ENCODE assay signal across 15 mouse cellular contexts in genomic region chr2:62459241-62460174, GRCm38 (mm10). TPM values are rescaled to one million over a fixed set of nuclear protein-coding genes. Genes with fewer than 3 reads are reported as not detected.
DNase-seq lines count a peak whose midpoint lies in the region; ATAC-seq and TF ChIP-seq lines count a peak whose summit lies in the region.
"Had no signal": no experiment of that assay in that cellular context is flagged by ENCODE, and none has a peak within 500 bp of the region (broad histone marks: within the 10 kb centered on the region; RNA-seq: fewer than 3 reads in every experiment).

No protein-coding gene starts in this region.

- TF ChIP-seq EP300 in CH12.LX (IDR thresholded peaks at IDR 0.05; ENCODE audit: low read length): peak; percentile 55; the same call in 1 of the 2 replicates

- TF ChIP-seq POLR2A in CH12.LX (IDR thresholded peaks at IDR 0.05; ENCODE audit: low read depth, low read length): peak; percentile 26

- in situ Hi-C loops in CH12.LX (cut with MboI; ENCODE audit: low pct_ligation_motif_present, low pct_unique_long_range_greater_than_20kb, low sequenced_read_pairs): loop anchor here (5.0 to 25.0 kb wide), 2 partner anchors 168 to 472 kb away; no protein-coding TSS in a partner anchor

- H3K4me1 ChIP-seq in embryonic facial prominence, embryonic 14.5 days (ENCODE audit: control insufficient read depth, insufficient read depth, low read length): no peaks in the 10 kb centered on the region
- no peaks in the 10 kb centered on the region for H3K4me1 ChIP-seq in embryonic facial prominence, embryonic 10.5 days
- no peaks in the 10 kb centered on the region for H3K4me1 ChIP-seq in intestine, embryonic 15.5 days (replicated peaks)
- H3K4me1 ChIP-seq in intestine, postnatal 0 days (replicated peaks; ENCODE audit: control insufficient read depth, insufficient read depth, low read length): no peaks in the 10 kb centered on the region
- peaks cover 20 to 38% of the 10 kb centered on the region in 2 experiments for H3K4me1 ChIP-seq in CH12.LX (ENCODE audit: control insufficient read depth in 1 of 2, insufficient read depth in 2 of 2)

- H3K4me2 ChIP-seq in embryonic facial prominence, embryonic 14.5 days (ENCODE audit: low read depth, low read length): no peak overlapping the region
- H3K4me2 ChIP-seq in intestine, embryonic 15.5 days (replicated peaks): no peak overlapping the region
- no peak overlapping the region for H3K4me2 ChIP-seq in intestine, postnatal 0 days (replicated peaks; ENCODE audit: low read depth)
- peak overlapping the region; percentile 87 for H3K4me2 ChIP-seq in CH12.LX (ENCODE audit: insufficient read depth, low read depth, poor library complexity, severe bottlenecking)
- H3K4me2 ChIP-seq: liver, embryonic 11.5 days had no signal

- 54% methylated on average over 18 of the region's 18 CpGs for WGBS in embryonic facial prominence, embryonic 14.5 days
- 74% methylated on average over 18 of the region's 18 CpGs for WGBS in embryonic facial prominence, embryonic 10.5 days
- 53% methylated on average over 18 of the region's 18 CpGs for WGBS in intestine, embryonic 15.5 days
- 54% methylated on average over 18 of the region's 18 CpGs for WGBS in intestine, postnatal 0 days

- no peak overlapping the region for H3K4me3 ChIP-seq in embryonic facial prominence, embryonic 14.5 days (ENCODE audit: low read depth, low read length)
- no peak overlapping the region for H3K4me3 ChIP-seq in embryonic facial prominence, embryonic 10.5 days
- H3K4me3 ChIP-seq in intestine, embryonic 15.5 days (replicated peaks): no peak overlapping the region
- H3K4me3 ChIP-seq in intestine, postnatal 0 days (ENCODE audit: low read depth, low read length): no peak overlapping the region
- peak overlapping the region; percentile 41 to 60 (median 44) for H3K4me3 ChIP-seq in CH12.LX (replicated peaks in 1 of 3; ENCODE audit: low read depth in 2 of 3, low read length in 2 of 3, poor library complexity in 1 of 3)
- H3K4me3 ChIP-seq: erythroblast, embryonic 14.5 days had no signal

- no peak overlapping the region for H3K27ac ChIP-seq in embryonic facial prominence, embryonic 14.5 days (replicated peaks; ENCODE audit: low read depth, low read length)
- no peak overlapping the region for H3K27ac ChIP-seq in embryonic facial prominence, embryonic 10.5 days (replicated peaks)
- 0 out of 2 replicates have a peak overlapping the region, but pooled peaks have one; percentile 22 for H3K27ac ChIP-seq in intestine, embryonic 15.5 days
- H3K27ac ChIP-seq in intestine, postnatal 0 days (ENCODE audit: low read depth, low read length): no peak overlapping the region
- H3K27ac ChIP-seq in CH12.LX (ENCODE audit: insufficient read depth, low read depth): peak overlapping the region; percentile 97

- no peaks in the 10 kb centered on the region for H3K36me3 ChIP-seq in embryonic facial prominence, embryonic 14.5 days (ENCODE audit: control insufficient read depth, insufficient read depth, low read length)
- H3K36me3 ChIP-seq in embryonic facial prominence, embryonic 10.5 days (replicated peaks): no peaks in the 10 kb centered on the region
- no peaks in the 10 kb centered on the region for H3K36me3 ChIP-seq in intestine, embryonic 15.5 days
- H3K36me3 ChIP-seq in intestine, postnatal 0 days (ENCODE audit: control insufficient read depth, insufficient read depth): no peaks in the 10 kb centered on the region
- peaks cover 0 to 6% of the 10 kb centered on the region in 2 experiments for H3K36me3 ChIP-seq in CH12.LX (replicated peaks in 1 of 2; ENCODE audit: control insufficient read depth in 1 of 2, insufficient read depth in 1 of 2, low read length in 1 of 2)

- no peak overlapping the region for H3K9ac ChIP-seq in embryonic facial prominence, embryonic 14.5 days (ENCODE audit: low read depth, low read length)
- H3K9ac ChIP-seq in intestine, embryonic 15.5 days: no peak overlapping the region
- H3K9ac ChIP-seq in intestine, postnatal 0 days (ENCODE audit: low read depth, low read length): no peak overlapping the region
- H3K9ac ChIP-seq in CH12.LX (ENCODE audit: insufficient read depth, low read depth): peak overlapping the region; percentile 92

- ATAC-seq in embryonic facial prominence, embryonic 14.5 days (ENCODE audit: low read depth): no peak
- ATAC-seq in intestine, embryonic 15.5 days: no peak
- no peak for ATAC-seq in intestine, postnatal 0 days
- peak; percentile 9 for ATAC-seq in inflammation-experienced regulatory T-cells, adult 6 months
- ATAC-seq: lung, postnatal 0 days had no signal

- TF ChIP-seq RAD21 in CH12.LX (IDR thresholded peaks at IDR 0.05; ENCODE audit: low read depth, low read length): no peak

- H3K27me3 ChIP-seq in embryonic facial prominence, embryonic 14.5 days (replicated peaks; ENCODE audit: control insufficient read depth, insufficient read depth, low read length): no peaks in the 10 kb centered on the region
- H3K27me3 ChIP-seq in embryonic facial prominence, embryonic 10.5 days (replicated peaks; ENCODE audit: low read depth, poor library complexity, severe bottlenecking): no peaks in the 10 kb centered on the region
- H3K27me3 ChIP-seq in intestine, embryonic 15.5 days (replicated peaks): no peaks in the 10 kb centered on the region
- no peaks in the 10 kb centered on the region for H3K27me3 ChIP-seq in intestine, postnatal 0 days (replicated peaks; ENCODE audit: control insufficient read depth, insufficient read depth, low read length)
- no peaks in the 10 kb centered on the region for H3K27me3 ChIP-seq in CH12.LX (replicated peaks)

- no peaks in the 10 kb centered on the region for H3K79me2 ChIP-seq in CH12.LX (replicated peaks; ENCODE audit: control insufficient read depth, extremely low read depth, insufficient read depth, poor library complexity, severe bottlenecking)

- TF ChIP-seq CTCF in intestine, postnatal 0 days (IDR thresholded peaks at IDR 0.05; ENCODE audit: low read depth): no peak
- no peak for TF ChIP-seq CTCF in CH12.LX (conservative IDR thresholded peaks at IDR 0.05 in 1 of 2, IDR thresholded peaks at IDR 0.05 in 1 of 2; ENCODE audit: low read depth in 2 of 2, low read length in 2 of 2)

- no peaks in the 10 kb centered on the region for H3K9me3 ChIP-seq in embryonic facial prominence, embryonic 14.5 days (ENCODE audit: control insufficient read depth, low read length)
- no peaks in the 10 kb centered on the region for H3K9me3 ChIP-seq in embryonic facial prominence, embryonic 10.5 days
- no peaks in the 10 kb centered on the region for H3K9me3 ChIP-seq in intestine, embryonic 15.5 days
- no peaks in the 10 kb centered on the region for H3K9me3 ChIP-seq in intestine, postnatal 0 days (ENCODE audit: control insufficient read depth)
- peaks cover 8% of the 10 kb centered on the region for H3K9me3 ChIP-seq in CH12.LX (replicated peaks; ENCODE audit: low read length)

- DNase-seq in embryonic facial prominence, embryonic 14.5 days (ENCODE audit: low spot score): peak; percentile 45
- no peak for DNase-seq in embryonic facial prominence, embryonic 10.5 days (ENCODE audit: low spot score)
- peak; percentile 77 for DNase-seq in CH12.LX (ENCODE audit: extremely low read depth)
- DNase-seq in embryo, embryonic 10 days (ENCODE audit: low spot score): no peak
- DNase-seq in adrenal gland, postnatal 36 days: no peak
- DNase-seq: midbrain, embryonic 14.5 days had no signal

- dilution Hi-C loops in CH12.LX (cut with MboI; ENCODE audit: extremely low pct_ligation_motif_present, extremely low pct_unique_long_range_greater_than_20kb, low sequenced_read_pairs): no loop called here

TF ChIP-seq in CH12.LX, 34 proteins besides CTCF, POLR2A, EP300 and RAD21 (continues in another document):
- TF ChIP-seq E2F4 (IDR thresholded peaks at IDR 0.05; ENCODE audit: insufficient replicate concordance, low read depth, low read length): no peak
- TF ChIP-seq PAX5 (IDR thresholded peaks at IDR 0.05; ENCODE audit: low read length): no peak
- TF ChIP-seq CHD1 (IDR thresholded peaks at IDR 0.05; ENCODE audit: low read depth, low read length): peak; percentile 88; the same call in 1 of the 2 replicates
- no peak for TF ChIP-seq MAZ (IDR thresholded peaks at IDR 0.05; ENCODE audit: low read depth, low read length)
- TF ChIP-seq MXI1 (IDR thresholded peaks at IDR 0.05; ENCODE audit: low read depth, low read length): 0 out of 2 replicates have a peak, but pooled peaks have one; percentile 32
- TF ChIP-seq CHD2 (IDR thresholded peaks at IDR 0.05; ENCODE audit: low read length): peak; percentile 25; the same call in 1 of the 2 replicates
- peak; percentile 51 for TF ChIP-seq MAX (IDR thresholded peaks at IDR 0.05; ENCODE audit: low read length)
- TF ChIP-seq SMC3 (IDR thresholded peaks at IDR 0.05; ENCODE audit: low read depth, low read length): no peak
- peak; percentile 48; the same call in 1 of the 2 replicates for TF ChIP-seq TBP (conservative IDR thresholded peaks at IDR 0.05; ENCODE audit: low read depth, low read length)
- TF ChIP-seq USF2 (conservative IDR thresholded peaks at IDR 0.05; ENCODE audit: low read depth, low read length): no peak

RNA-seq across cellular contexts. Expression of gene Gcg, which starts 23.9 kb away (rescaled TPM):
- 0.15 TPM in 1 of 2 replicates, not detected in the other for polyA plus RNA-seq in embryonic facial prominence, embryonic 14.5 days (2014; fragmentation: Nextera tagmentation; extraction: Ambion mirVana)
- polyA plus RNA-seq in embryonic facial prominence, embryonic 10.5 days (2016; fragmentation: Nextera tagmentation; extraction: Ambion mirVana): not detected in 2 replicates
- 53.2 and 65.9 TPM in 2 replicates for polyA plus RNA-seq in intestine, embryonic 15.5 days (2015; fragmentation: Nextera tagmentation; extraction: Ambion mirVana)
- 36.4 and 48.5 TPM in 2 replicates for polyA plus RNA-seq in intestine, postnatal 0 days (2015; fragmentation: Nextera tagmentation; extraction: Ambion mirVana)
- total RNA-seq in CH12.LX (2012; rRNA removed) (0.13 and 0.17 TPM in 2 replicates), CH12.LX (2014; rRNA removed) (0.31 TPM in 1 of 2 replicates, not detected in the other)
- 0.38 TPM in 1 of 2 replicates, not detected in the other for polyA plus RNA-seq in CH12.LX (2012; ENCODE audit: insufficient read length, low read depth)
- polyA plus RNA-seq in inflammation-experienced regulatory T-cells, adult 6 months (2017; shearing (Covaris generic)): 10 to 100 TPM in 1 of 3 experiments, not detected in 2; 13.2 TPM
- not detected for total RNA-seq in adrenal gland, postnatal 36 days (2021)
- total RNA-seq: adrenal gland, adult 18-20 months; common myeloid progenitor, adult 5-6 weeks; heart, postnatal 25 days had no signal
- polyA plus RNA-seq: erythroblast, embryonic 14.5 days; lung, postnatal 0 days had no signal

RNA-seq across cellular contexts. Expression of gene Dpp4, which starts 47.5 kb away (rescaled TPM):
- polyA plus RNA-seq in embryonic facial prominence, embryonic 14.5 days (2014; fragmentation: Nextera tagmentation; extraction: Ambion mirVana): 9.0 and 9.7 TPM in 2 replicates
- polyA plus RNA-seq in embryonic facial prominence, embryonic 10.5 days (2016; fragmentation: Nextera tagmentation; extraction: Ambion mirVana): 0.25 and 0.54 TPM in 2 replicates
- 69.3 and 72.5 TPM in 2 replicates for polyA plus RNA-seq in intestine, embryonic 15.5 days (2015; fragmentation: Nextera tagmentation; extraction: Ambion mirVana)
- polyA plus RNA-seq in intestine, postnatal 0 days (2015; fragmentation: Nextera tagmentation; extraction: Ambion mirVana): 56.0 and 70.4 TPM in 2 replicates
- total RNA-seq in CH12.LX (2012; rRNA removed) (2.4 and 3.6 TPM in 2 replicates), CH12.LX (2014; rRNA removed) (0.04 and 0.08 TPM in 2 replicates)
- 0.29 and 0.61 TPM in 2 replicates for polyA plus RNA-seq in CH12.LX (2012; ENCODE audit: insufficient read length, low read depth)
- 100 to 1,000 TPM in 2 of 3 experiments, 10 to 100 TPM in 1; 56.6 to 101 (median 101) TPM for polyA plus RNA-seq in inflammation-experienced regulatory T-cells, adult 6 months (2017; shearing (Covaris generic))
- total RNA-seq in adrenal gland, postnatal 36 days (2021): 1 to 10 TPM; 3.8 to 3.9 TPM
- polyA plus RNA-seq: erythroblast, embryonic 14.5 days had no signal

Comparison
In these comparisons a context has a peak if more than half of its experiments do, and no peak if none do; other contexts are left out.
1. DNase-seq: peak in embryonic facial prominence, embryonic 14.5 days (single experiment) and CH12.LX (single experiment); none in embryonic facial prominence, embryonic 10.5 days (single experiment), embryo, embryonic 10 days (single experiment) and adrenal gland, postnatal 36 days (0 of 2).
2. H3K27ac ChIP-seq: peak in intestine, embryonic 15.5 days (single experiment) and CH12.LX (single experiment); none in embryonic facial prominence, embryonic 14.5 days (single experiment), embryonic facial prominence, embryonic 10.5 days (single experiment) and intestine, postnatal 0 days (single experiment).
3. H3K4me3 ChIP-seq: peak in CH12.LX (3 of 3); none in embryonic facial prominence, embryonic 14.5 days (single experiment), embryonic facial prominence, embryonic 10.5 days (single experiment), intestine, embryonic 15.5 days (single experiment) and intestine, postnatal 0 days (single experiment).